Mouse (Mus musculus): Measurements from ENCODE around the gene Grid2. TPM values are rescaled to one million over a fixed set of nuclear protein-coding genes. Genes with fewer than 3 reads are reported as not detected.

The Grid2 gene
- polyA plus RNA-seq, 1 experiment from 2014 or later = 0.90 TPM

- Histone ChIP-seq H3K4me2 (ENCODE audit: low read depth, low read length, severe bottlenecking) (no peak overlapping the region), H3K9ac (ENCODE audit: low read length) (no peak overlapping the region), H3K9me3 (ENCODE audit: control insufficient read depth, low read length) (no peaks in the 10 kb centered on the region), H3K27me3 (ENCODE audit: control insufficient read depth, insufficient read depth, low read length) (no peaks in the 10 kb centered on the region), H3K4me3 (ENCODE audit: low read depth, low read length) (no peak overlapping the region), H3K4me1 (replicated peaks; ENCODE audit: control insufficient read depth, insufficient read depth, low read length) (no peaks in the 10 kb centered on the region), H3K36me3 (ENCODE audit: control insufficient read depth, insufficient read depth, low read length) (no peaks in the 10 kb centered on the region), H3K27ac (ENCODE audit: low read depth, low read length) (no peak overlapping the region)
- DNase-seq (ENCODE audit: low spot score) (no peak), ATAC-seq (replicated peaks; ENCODE audit: low FRiP score) (no peak)
- WGBS = 86% methylated on average over 2 of the region's 2 CpGs
These were observed 1008.5 kb downstream of the Grid2 start for GRCm38 (mm10) chr6:64264224-64264623.

GRCm38 (mm10) chr6:64274319-64275114 is 1018.8 kb downstream of the Grid2 start:
- no peak overlapping the region for H3K4me2 ChIP-seq (ENCODE audit: low read depth, low read length, severe bottlenecking)
- no peak for ATAC-seq (replicated peaks; ENCODE audit: low FRiP score)
- 58% methylated on average over 2 of the region's 2 CpGs for WGBS
- DNase-seq (ENCODE audit: low spot score) = no peak
- no peaks in the 10 kb centered on the region for H3K9me3 ChIP-seq (ENCODE audit: control insufficient read depth, low read length)
- H3K4me1 ChIP-seq (replicated peaks; ENCODE audit: control insufficient read depth, insufficient read depth, low read length) = no peaks in the 10 kb centered on the region
- no peaks in the 10 kb centered on the region for H3K36me3 ChIP-seq (ENCODE audit: control insufficient read depth, insufficient read depth, low read length)
- no peak overlapping the region for H3K9ac ChIP-seq (ENCODE audit: low read length)
- no peak overlapping the region for H3K4me3 ChIP-seq (ENCODE audit: low read depth, low read length)
- no peaks in the 10 kb centered on the region for H3K27me3 ChIP-seq (ENCODE audit: control insufficient read depth, insufficient read depth, low read length)
- no peak overlapping the region for H3K27ac ChIP-seq (ENCODE audit: low read depth, low read length)

GRCm38 (mm10) chr6:64279927-64280326 is 1024.3 kb downstream of the Grid2 start:
- Histone ChIP-seq H3K4me2 (ENCODE audit: low read depth, low read length, severe bottlenecking) (no peak overlapping the region), H3K27ac (ENCODE audit: low read depth, low read length) (no peak overlapping the region), H3K27me3 (ENCODE audit: control insufficient read depth, insufficient read depth, low read length) (no peaks in the 10 kb centered on the region), H3K4me1 (replicated peaks; ENCODE audit: control insufficient read depth, insufficient read depth, low read length) (no peaks in the 10 kb centered on the region), H3K9ac (ENCODE audit: low read length) (no peak overlapping the region), H3K9me3 (ENCODE audit: control insufficient read depth, low read length) (no peaks in the 10 kb centered on the region), H3K4me3 (ENCODE audit: low read depth, low read length) (no peak overlapping the region), H3K36me3 (ENCODE audit: control insufficient read depth, insufficient read depth, low read length) (no peaks in the 10 kb centered on the region)
- 91% methylated on average over 2 of the region's 2 CpGs for WGBS
- DNase-seq (ENCODE audit: low spot score) (no peak), ATAC-seq (replicated peaks; ENCODE audit: low FRiP score) (no peak)

GRCm38 (mm10) chr6:64293761-64294160 is 1038.1 kb downstream of the Grid2 start:
- no peaks in the 10 kb centered on the region for H3K27me3 ChIP-seq (ENCODE audit: control insufficient read depth, insufficient read depth, low read length)
- DNase-seq (ENCODE audit: low spot score) (no peak), ATAC-seq (replicated peaks; ENCODE audit: low FRiP score) (no peak)
- no peaks in the 10 kb centered on the region for H3K36me3 ChIP-seq (ENCODE audit: control insufficient read depth, insufficient read depth, low read length)
- H3K9ac ChIP-seq (ENCODE audit: low read length) = no peak overlapping the region
- 94% methylated on average over 1 of the region's 1 CpGs for WGBS
- H3K4me1 ChIP-seq (replicated peaks; ENCODE audit: control insufficient read depth, insufficient read depth, low read length) = no peaks in the 10 kb centered on the region
- no peaks in the 10 kb centered on the region for H3K9me3 ChIP-seq (ENCODE audit: control insufficient read depth, low read length)
- H3K4me3 ChIP-seq (ENCODE audit: low read depth, low read length) = no peak overlapping the region
- no peak overlapping the region for H3K27ac ChIP-seq (ENCODE audit: low read depth, low read length)
- no peak overlapping the region for H3K4me2 ChIP-seq (ENCODE audit: low read depth, low read length, severe bottlenecking)

- ATAC-seq (replicated peaks; ENCODE audit: low FRiP score) = no peak
- H3K9me3 ChIP-seq (ENCODE audit: control insufficient read depth, low read length) = no peaks in the 10 kb centered on the region
- no peaks in the 10 kb centered on the region for H3K27me3 ChIP-seq (ENCODE audit: control insufficient read depth, insufficient read depth, low read length)
- WGBS = 80% methylated on average over 1 of the region's 1 CpGs
- no peak overlapping the region for H3K27ac ChIP-seq (ENCODE audit: low read depth, low read length)
- DNase-seq (ENCODE audit: low spot score) = no peak
- H3K9ac ChIP-seq (ENCODE audit: low read length) = no peak overlapping the region
- H3K4me3 ChIP-seq (ENCODE audit: low read depth, low read length) = no peak overlapping the region
- no peaks in the 10 kb centered on the region for H3K4me1 ChIP-seq (replicated peaks; ENCODE audit: control insufficient read depth, insufficient read depth, low read length)
- no peak overlapping the region for H3K4me2 ChIP-seq (ENCODE audit: low read depth, low read length, severe bottlenecking)
- H3K36me3 ChIP-seq (ENCODE audit: control insufficient read depth, insufficient read depth, low read length) = no peaks in the 10 kb centered on the region
These were observed 1042.0 kb downstream of the Grid2 start for GRCm38 (mm10) chr6:64297633-64298032.

- DNase-seq (ENCODE audit: low spot score) = no peak
- WGBS = 78% methylated on average over 2 of the region's 2 CpGs
- H3K27me3 ChIP-seq (ENCODE audit: control insufficient read depth, insufficient read depth, low read length) = no peaks in the 10 kb centered on the region
- H3K4me3 ChIP-seq (ENCODE audit: low read depth, low read length) = no peak overlapping the region
- no peaks in the 10 kb centered on the region for H3K36me3 ChIP-seq (ENCODE audit: control insufficient read depth, insufficient read depth, low read length)
- no peak overlapping the region for H3K27ac ChIP-seq (ENCODE audit: low read depth, low read length)
- ATAC-seq (replicated peaks; ENCODE audit: low FRiP score) = no peak
- no peaks in the 10 kb centered on the region for H3K9me3 ChIP-seq (ENCODE audit: control insufficient read depth, low read length)
- no peak overlapping the region for H3K9ac ChIP-seq (ENCODE audit: low read length)
- no peaks in the 10 kb centered on the region for H3K4me1 ChIP-seq (replicated peaks; ENCODE audit: control insufficient read depth, insufficient read depth, low read length)
- H3K4me2 ChIP-seq (ENCODE audit: low read depth, low read length, severe bottlenecking) = no peak overlapping the region
These were observed 1049.2 kb downstream of the Grid2 start for GRCm38 (mm10) chr6:64304709-64305476.

GRCm38 (mm10) chr6:64308631-64309030 is 1053.0 kb downstream of the Grid2 start:
- ATAC-seq (replicated peaks; ENCODE audit: low FRiP score) (no peak), DNase-seq (ENCODE audit: low spot score) (no peak)
- H3K9ac ChIP-seq (ENCODE audit: low read length) = no peak overlapping the region
- H3K36me3 ChIP-seq (ENCODE audit: control insufficient read depth, insufficient read depth, low read length) = no peaks in the 10 kb centered on the region
- no peak overlapping the region for H3K27ac ChIP-seq (ENCODE audit: low read depth, low read length)
- no peaks in the 10 kb centered on the region for H3K27me3 ChIP-seq (ENCODE audit: control insufficient read depth, insufficient read depth, low read length)
- H3K9me3 ChIP-seq (ENCODE audit: control insufficient read depth, low read length) = no peaks in the 10 kb centered on the region
- H3K4me2 ChIP-seq (ENCODE audit: low read depth, low read length, severe bottlenecking) = no peak overlapping the region
- H3K4me3 ChIP-seq (ENCODE audit: low read depth, low read length) = no peak overlapping the region
- WGBS = 71% methylated on average over 1 of the region's 1 CpGs
- H3K4me1 ChIP-seq (replicated peaks; ENCODE audit: control insufficient read depth, insufficient read depth, low read length) = no peaks in the 10 kb centered on the region

- DNase-seq (ENCODE audit: low spot score) = no peak
- no peak overlapping the region for H3K9ac ChIP-seq (ENCODE audit: low read length)
- 95% methylated on average over 1 of the region's 1 CpGs for WGBS
- no peak overlapping the region for H3K4me2 ChIP-seq (ENCODE audit: low read depth, low read length, severe bottlenecking)
- H3K4me1 ChIP-seq (replicated peaks; ENCODE audit: control insufficient read depth, insufficient read depth, low read length) = no peaks in the 10 kb centered on the region
- H3K4me3 ChIP-seq (ENCODE audit: low read depth, low read length) = no peak overlapping the region
- H3K27ac ChIP-seq (ENCODE audit: low read depth, low read length) = no peak overlapping the region
- H3K9me3 ChIP-seq (ENCODE audit: control insufficient read depth, low read length) = no peaks in the 10 kb centered on the region
- no peak for ATAC-seq (replicated peaks; ENCODE audit: low FRiP score)
- H3K36me3 ChIP-seq (ENCODE audit: control insufficient read depth, insufficient read depth, low read length) = no peaks in the 10 kb centered on the region
- H3K27me3 ChIP-seq (ENCODE audit: control insufficient read depth, insufficient read depth, low read length) = no peaks in the 10 kb centered on the region
These were observed 1057.5 kb downstream of the Grid2 start for GRCm38 (mm10) chr6:64313132-64313531.

Data from forebrain, embryonic 11.5 days (tissue).